Mouse (Mus musculus) large intestine, adult 2 months (tissue): ENCODE results near the gene Shcbp1l. TPM values are rescaled to one million over a fixed set of nuclear protein-coding genes. Genes with fewer than 3 reads are reported as not detected.
"Not testable (repeated sequence)": the region's sequence is repeated elsewhere in the genome, so short reads cannot be mapped to it uniquely, and the experiment has no call there.

Source experiments
- DNase-seq: peaks from one replicate; pipeline ENCODE4 v3.0.0-alpha.2; 2012; ENCODE audit warnings: low read depth, low spot score
- WGBS: fragments of 180-500 bp; shearing (Covaris S2); methylation state at CpG from one replicate; pipeline ENCODE4 v1.1.7; 2018; 5-methylcytosine and 5-hydroxymethylcytosine counted together
- polyA plus RNA-seq: library from polyadenylated mRNA; depleted of rRNA; stranded (reverse); fragments of >200 nt; gene quantifications from 2 replicates; pipeline ENCODE4 v1.2.3, GENCODE M21; 2012

Gene Shcbp1l
- polyA plus RNA-seq, 1 experiment: not detected

DNA sequence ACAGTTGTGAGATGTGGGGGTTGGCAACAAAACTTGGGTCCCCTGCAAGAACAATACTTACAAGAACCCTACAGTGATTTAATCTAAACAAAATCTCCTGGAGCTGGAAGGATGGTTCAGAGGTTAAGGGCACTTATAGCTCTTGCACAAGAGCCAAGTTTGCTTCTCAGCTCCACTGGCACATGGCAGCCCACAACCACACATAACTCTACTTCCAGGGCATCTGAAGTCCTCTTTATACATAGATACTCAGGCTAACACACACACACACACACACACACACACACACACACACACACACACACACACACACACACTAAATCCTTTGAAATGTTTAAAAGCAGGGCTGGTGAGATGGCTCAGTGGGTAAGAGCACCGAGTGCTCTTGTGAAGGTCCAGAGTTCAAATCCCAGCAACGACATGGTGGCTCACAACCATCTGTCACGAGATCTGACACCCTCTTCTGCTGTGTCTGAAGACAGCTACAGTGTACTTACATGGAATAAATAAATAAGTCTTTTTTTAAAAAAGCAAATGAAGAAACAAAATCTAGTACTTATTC, 8.6 kb upstream of the Shcbp1l start:
- 76% methylated on average over 3 of the region's 3 CpGs for WGBS
- DNase-seq: not testable (repeated sequence)

GRCm38 (mm10) chr1:153417805-153418204, 7.2 kb upstream of the Shcbp1l start:
- not testable (repeated sequence) for DNase-seq
- 87% methylated on average over 4 of the region's 4 CpGs for WGBS

DNA sequence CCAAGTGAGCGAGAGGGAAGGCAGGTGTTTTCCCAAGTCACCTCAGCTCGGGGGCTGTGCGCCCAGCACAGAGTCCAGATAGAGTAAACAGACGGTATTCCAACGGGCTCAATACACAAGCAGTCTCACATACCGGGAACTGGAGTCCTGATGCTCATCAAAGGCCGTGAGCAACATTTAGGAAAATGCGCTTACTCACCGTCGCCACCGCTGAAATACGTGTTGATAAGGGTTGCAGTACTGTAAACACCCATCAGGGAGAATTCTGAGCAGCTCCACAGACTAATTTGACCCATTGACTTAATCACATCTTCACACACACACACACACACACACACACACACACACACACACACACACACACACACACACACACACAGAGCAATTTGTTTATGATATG, 691 bp upstream of the Shcbp1l start:
- DNase-seq: no peak
- 7% methylated on average over 12 of the region's 12 CpGs for WGBS

DNA sequence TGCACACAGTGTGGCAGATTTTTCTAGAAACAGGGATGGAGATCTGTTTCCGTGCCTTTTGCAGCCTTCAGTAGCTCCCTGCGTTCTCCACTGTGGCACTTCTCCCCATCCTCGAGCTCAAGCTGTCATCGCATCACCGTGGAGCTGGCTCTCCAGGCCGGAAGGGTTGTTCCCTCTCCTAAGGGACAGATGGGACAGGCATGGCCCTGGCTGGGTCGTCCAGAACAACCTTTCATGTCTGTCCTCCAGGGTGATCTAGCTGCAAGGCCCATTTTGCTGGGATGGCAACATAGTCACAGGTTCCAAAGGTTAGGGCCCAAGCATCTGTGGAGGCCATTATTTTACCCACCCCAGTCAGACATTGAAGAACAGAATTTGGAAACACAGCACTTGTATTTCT, 6.2 kb downstream of the Shcbp1l start:
- WGBS: 74% methylated on average over 7 of the region's 7 CpGs
- no peak for DNase-seq

- no peak for DNase-seq
- 71% methylated on average over 10 of the region's 10 CpGs for WGBS
These were observed 6.7 kb downstream of the Shcbp1l start for GRCm38 (mm10) chr1:153431701-153432100.

DNA sequence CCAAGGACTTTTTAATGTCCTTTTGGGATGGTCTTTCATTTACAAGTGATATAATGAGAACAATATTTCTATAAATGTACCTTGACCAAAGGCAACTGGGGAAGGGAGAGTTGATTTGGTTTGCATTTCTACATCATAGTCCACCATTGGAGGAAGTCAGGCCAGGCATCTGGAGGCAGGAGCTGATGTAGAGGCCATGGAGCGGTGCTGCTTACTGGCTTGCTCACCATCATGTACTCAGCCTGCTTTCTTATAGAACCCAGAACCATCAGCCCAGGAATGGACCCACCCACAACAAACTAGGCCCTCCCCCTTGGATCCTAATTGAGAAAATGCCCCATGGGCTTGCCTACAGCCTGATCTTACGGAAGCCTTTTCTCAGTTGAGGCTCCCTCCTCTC, 7.4 kb downstream of the Shcbp1l start:
- 98% methylated on average over 2 of the region's 2 CpGs for whole genome bisulfite sequencing
- DNase-seq: no peak

DNA sequence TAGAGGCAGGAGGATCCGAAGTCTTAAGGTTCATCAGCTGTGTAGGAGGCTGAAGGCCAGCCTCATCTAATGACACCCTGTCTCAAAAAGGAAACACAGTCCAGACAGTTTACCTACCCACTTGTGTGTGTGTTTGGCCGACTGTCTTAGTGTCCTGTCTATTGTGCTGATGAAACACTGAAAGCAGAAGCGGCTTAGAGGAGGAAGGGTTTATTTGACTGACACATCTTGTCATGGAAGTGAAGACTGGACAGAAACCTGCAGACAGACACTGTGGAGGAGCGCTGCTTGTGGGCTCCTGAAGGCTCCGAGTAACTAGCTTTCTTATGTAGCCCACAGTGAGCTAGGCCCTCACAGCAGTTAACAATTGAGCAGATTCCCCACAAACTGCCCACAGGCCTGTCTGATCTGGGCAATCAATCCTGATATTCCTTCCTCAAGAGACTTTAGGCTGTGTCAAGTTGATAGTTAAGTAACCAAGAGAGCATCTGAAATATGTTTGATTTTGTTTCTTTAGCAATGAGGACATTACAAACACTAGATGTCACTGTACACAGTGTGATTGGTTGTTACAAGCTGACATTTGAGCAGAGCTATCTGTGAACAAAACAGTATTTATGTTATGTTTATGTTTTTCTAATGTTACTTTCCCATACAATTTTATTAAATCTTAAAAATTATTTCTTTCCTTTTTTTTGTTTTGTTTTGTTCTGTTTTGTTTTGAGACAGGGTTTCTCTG, 9.1 kb downstream of the Shcbp1l start:
- no peak for DNase-seq
- WGBS: 84% methylated on average over 5 of the region's 5 CpGs

GRCm38 (mm10) chr1:153437536-153437935, 12.6 kb downstream of the Shcbp1l start:
- WGBS: 88% methylated on average over 11 of the region's 11 CpGs
- DNase-seq: no peak

- WGBS: 88% methylated on average over 4 of the region's 4 CpGs
- DNase-seq: no peak
These were observed 15.8 kb downstream of the Shcbp1l start for GRCm38 (mm10) chr1:153440752-153441151.

DNA sequence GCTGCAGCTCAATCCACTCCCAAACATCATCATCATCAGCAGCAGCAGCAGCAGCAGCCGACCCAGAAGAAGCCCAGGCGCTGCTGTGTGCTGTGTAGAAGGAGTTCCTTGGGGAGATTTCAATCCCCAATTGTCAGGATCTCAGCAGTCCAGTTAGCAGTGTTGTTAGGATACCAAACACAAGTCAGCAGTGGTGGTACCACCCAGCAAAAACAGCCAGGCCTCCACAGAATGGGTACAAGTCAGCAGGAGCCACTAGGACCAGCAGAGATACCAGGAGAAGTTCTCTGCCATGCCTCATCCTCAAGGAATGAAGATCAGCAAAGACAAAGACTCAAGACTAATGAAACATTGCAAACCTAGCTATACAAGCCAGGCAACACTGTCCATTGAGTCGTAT, 16.7 kb downstream of the Shcbp1l start:
- no peak for DNase-seq
- WGBS: 85% methylated on average over 3 of the region's 3 CpGs

DNA sequence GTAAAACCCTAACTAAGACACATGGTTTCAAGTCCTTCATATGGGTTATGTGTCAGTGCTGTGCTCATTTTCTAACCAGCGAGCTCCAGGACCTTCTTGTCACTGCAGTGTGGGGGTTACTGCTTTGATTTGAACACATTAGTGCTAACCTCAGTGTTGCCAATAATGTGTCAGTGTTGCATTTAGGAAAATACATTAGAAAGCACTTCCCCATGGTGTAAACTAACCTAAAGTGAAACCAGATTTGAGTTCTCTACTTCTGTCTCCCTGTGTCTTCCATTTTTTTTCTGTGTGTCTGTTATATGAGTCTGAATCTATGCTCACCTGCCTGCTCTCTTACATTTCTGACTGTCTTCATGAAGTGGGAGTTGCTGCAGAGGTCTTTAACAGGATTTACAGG, 18.1 kb downstream of the Shcbp1l start:
- 88% methylated on average over 1 of the region's 1 CpGs for WGBS
- no peak for DNase-seq

DNA sequence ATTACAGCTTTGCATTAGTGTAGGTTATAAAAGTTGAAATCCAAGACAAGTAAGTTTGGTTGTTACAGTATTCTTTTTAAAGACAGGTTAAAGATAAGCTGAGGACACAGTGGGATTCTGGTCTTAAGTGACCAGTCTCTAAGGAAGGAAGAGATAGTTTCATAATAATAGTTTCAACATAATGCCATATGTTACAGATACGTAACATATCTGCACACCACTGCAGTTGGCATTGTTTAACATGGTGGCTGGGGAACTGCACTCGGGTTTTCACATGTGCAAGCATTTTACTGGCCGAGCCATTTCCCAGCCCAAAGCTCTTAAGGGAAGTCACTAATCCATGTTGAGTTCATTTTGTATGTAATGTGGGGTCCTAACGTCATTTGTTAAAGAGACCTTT, 18.7 kb downstream of the Shcbp1l start:
- no peak for DNase-seq
- 84% methylated on average over 4 of the region's 4 CpGs for WGBS

GRCm38 (mm10) chr1:153446120-153446831, 21.3 kb downstream of the Shcbp1l start:
- no peak for DNase-seq
- WGBS: 97% methylated on average over 20 of the region's 20 CpGs

DNA sequence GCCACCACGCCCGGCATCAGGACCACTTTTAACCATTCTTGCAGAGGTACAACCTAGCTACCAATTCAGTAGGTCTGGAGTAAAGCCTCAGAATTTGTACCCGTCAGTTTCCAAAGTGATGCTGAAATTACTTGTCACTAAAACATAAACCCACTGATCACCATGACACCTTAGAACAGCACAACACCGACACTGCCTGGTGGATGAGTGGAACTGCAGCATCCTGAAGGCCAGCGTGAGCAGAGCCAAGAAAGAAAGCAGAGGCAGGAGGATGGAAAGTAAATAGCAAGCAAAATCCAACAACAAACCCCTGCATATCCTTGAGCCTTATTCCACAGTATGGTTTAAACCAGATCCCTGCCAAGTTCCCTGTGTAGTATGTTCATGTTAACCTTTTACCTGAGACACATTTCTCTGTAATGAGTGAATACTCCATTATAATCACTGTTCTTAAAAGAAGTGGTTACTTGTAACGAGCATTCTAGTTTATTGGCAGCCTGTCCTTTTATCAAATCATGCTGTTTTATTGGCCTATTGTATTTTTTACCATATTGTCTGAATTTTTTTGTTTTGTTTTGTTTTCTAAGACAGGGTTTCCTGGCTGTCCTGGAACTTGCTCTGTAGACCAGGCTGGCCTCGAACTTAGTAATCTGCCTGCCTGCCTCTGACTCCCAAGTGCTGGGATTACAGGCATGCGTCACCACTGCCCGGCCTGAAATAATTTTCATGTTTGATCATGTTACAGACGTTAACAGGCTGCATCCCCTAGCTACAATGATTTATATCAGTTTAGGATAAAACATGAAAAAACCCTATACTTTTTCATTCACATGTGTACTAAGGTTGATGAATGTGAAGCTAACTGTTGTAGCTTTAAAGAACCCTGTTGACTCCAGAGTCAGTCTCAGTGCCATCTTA, 26.5 kb downstream of the Shcbp1l start:
- DNase-seq: no peak

GRCm38 (mm10) chr1:153453146-153453642, 28.2 kb downstream of the Shcbp1l start:
- 68% methylated on average over 3 of the region's 3 CpGs for WGBS
- no peak for DNase-seq

More for the DNA sequence above, 26.5 kb downstream of the Shcbp1l start:
- WGBS: 63% methylated on average over 10 of the region's 10 CpGs

GRCm38 (mm10) chr1:153456137-153456536, 31.2 kb downstream of the Shcbp1l start:
- no peak for DNase-seq
- WGBS: 90% methylated on average over 5 of the region's 5 CpGs

- WGBS: 56% methylated on average over 1 of the region's 1 CpGs
- no peak for DNase-seq
These were observed 36.8 kb downstream of the Shcbp1l start for GRCm38 (mm10) chr1:153461796-153462195.

- WGBS: 76% methylated on average over 1 of the region's 1 CpGs
- DNase-seq: no peak
These were observed 54.3 kb downstream of the Shcbp1l start for GRCm38 (mm10) chr1:153479296-153479695.

GRCm38 (mm10) chr1:153480386-153481024, 55.5 kb downstream of the Shcbp1l start:
- DNase-seq: no peak
- WGBS: 36% methylated on average over 1 of the region's 1 CpGs
